Comparison of ENCODE assay signal across 8 mouse cellular contexts in genomic region chr9:80351678-80352331, GRCm38 (mm10).
DNase-seq lines count a peak whose midpoint lies in the region; ATAC-seq and TF ChIP-seq lines count a peak whose summit lies in the region.

No protein-coding gene starts in this region.

- DNase-seq in cerebellum, postnatal 14 days: peak; percentile 41 to 47
- DNase-seq in cerebellum, adult 11 months: no peak
- peak; percentile 38 to 42 for DNase-seq in right cerebral cortex, postnatal 10 days (ENCODE audit: low spot score in 2 of 2)
- no peak for DNase-seq in right cerebral cortex, postnatal 4 days
- DNase-seq in stomach, postnatal 0 days (ENCODE audit: low spot score): no peak
- no peak for DNase-seq in adrenal gland, postnatal 36 days
- no peak for DNase-seq in spleen, adult 18-20 months

- WGBS in liver, embryonic 12.5 days (ENCODE audit: insufficient replicate concordance): 43% methylated on average over 20 of the region's 20 CpGs
- 46% methylated on average over 20 of the region's 20 CpGs for WGBS in stomach, postnatal 0 days

- no peaks in the 10 kb centered on the region for H3K36me3 ChIP-seq in liver, embryonic 12.5 days
- H3K36me3 ChIP-seq in stomach, postnatal 0 days (ENCODE audit: control insufficient read depth, insufficient read depth, low read length): no peaks in the 10 kb centered on the region

- no peaks in the 10 kb centered on the region for H3K27me3 ChIP-seq in liver, embryonic 12.5 days (replicated peaks)
- no peaks in the 10 kb centered on the region for H3K27me3 ChIP-seq in stomach, postnatal 0 days (ENCODE audit: control insufficient read depth, insufficient read depth, low read length)

- H3K4me1 ChIP-seq in liver, embryonic 12.5 days: no peaks in the 10 kb centered on the region
- H3K4me1 ChIP-seq in stomach, postnatal 0 days (replicated peaks; ENCODE audit: control insufficient read depth, insufficient read depth): no peaks in the 10 kb centered on the region

- TF ChIP-seq CTCF in stomach, postnatal 0 days (IDR thresholded peaks at IDR 0.05; ENCODE audit: low read depth): no peak

- no peak overlapping the region for H3K27ac ChIP-seq in liver, embryonic 12.5 days
- no peak overlapping the region for H3K27ac ChIP-seq in stomach, postnatal 0 days (replicated peaks)

- no peak for ATAC-seq in liver, embryonic 12.5 days
- no peak for ATAC-seq in stomach, postnatal 0 days (ENCODE audit: low FRiP score, low TSS enrichment)

- peak overlapping the region; percentile 15; the same call in 1 of the 2 replicates for H3K4me2 ChIP-seq in liver, embryonic 12.5 days
- peak overlapping the region; percentile 23; the same call in 1 of the 2 replicates for H3K4me2 ChIP-seq in stomach, postnatal 0 days (replicated peaks; ENCODE audit: low read depth)

- no peak for TF ChIP-seq EP300 in stomach, postnatal 0 days (optimal IDR thresholded peaks at IDR 0.05)

- no peak overlapping the region for H3K4me3 ChIP-seq in liver, embryonic 12.5 days
- no peak overlapping the region for H3K4me3 ChIP-seq in stomach, postnatal 0 days (ENCODE audit: low read depth, low read length)

- H3K9ac ChIP-seq in liver, embryonic 12.5 days: no peak overlapping the region
- no peak overlapping the region for H3K9ac ChIP-seq in stomach, postnatal 0 days (ENCODE audit: low read length)

- no peaks in the 10 kb centered on the region for H3K9me3 ChIP-seq in liver, embryonic 12.5 days (replicated peaks)
- H3K9me3 ChIP-seq in stomach, postnatal 0 days (ENCODE audit: control insufficient read depth, low read length): no peaks in the 10 kb centered on the region

Comparison
In these comparisons a context has a peak if more than half of its experiments do, and no peak if none do; other contexts are left out.
1. DNase-seq: peak in cerebellum, postnatal 14 days (2 of 2) and right cerebral cortex, postnatal 10 days (2 of 2); none in cerebellum, adult 11 months (single experiment), right cerebral cortex, postnatal 4 days (single experiment), stomach, postnatal 0 days (single experiment), adrenal gland, postnatal 36 days (0 of 2) and spleen, adult 18-20 months (0 of 2).